Mouse (Mus musculus) bone marrow macrophage, adult 2 months (primary cell): ENCODE measurements around the gene Myo19.

Experiments
- CTCF ChIP-seq: IDR thresholded peaks from 2 replicates; pipeline ENCODE4 v1.5.1; 2012; ENCODE audit warnings: low read depth, mild to moderate bottlenecking, low read length, moderate library complexity
- POLR2A ChIP-seq: IDR thresholded peaks from 2 replicates; pipeline ENCODE4 v1.6.1; 2012; ENCODE audit warnings: mild to moderate bottlenecking, low read depth, low read length, borderline replicate concordance

GRCm38 (mm10) chr11:84916053-84916702 lies 36.2 kb downstream of the Myo19 start, which contains the start of gene Znhit3:
- TF ChIP-seq CTCF (no peak), POLR2A (no peak)
